Mouse (Mus musculus) right cerebral cortex, postnatal 10 days (tissue): Measurements from ENCODE around the gene Pigt.
A peak's percentile ranks its signal among the peaks of the same experiment; 100 is the strongest.

Source experiments
- DNase-seq, 2 experiments: peaks; one replicate each; pipeline ENCODE4 v3.0.0; 2021; ENCODE audit warnings: low spot score in 2 of 2

Gene Pigt

DNA sequence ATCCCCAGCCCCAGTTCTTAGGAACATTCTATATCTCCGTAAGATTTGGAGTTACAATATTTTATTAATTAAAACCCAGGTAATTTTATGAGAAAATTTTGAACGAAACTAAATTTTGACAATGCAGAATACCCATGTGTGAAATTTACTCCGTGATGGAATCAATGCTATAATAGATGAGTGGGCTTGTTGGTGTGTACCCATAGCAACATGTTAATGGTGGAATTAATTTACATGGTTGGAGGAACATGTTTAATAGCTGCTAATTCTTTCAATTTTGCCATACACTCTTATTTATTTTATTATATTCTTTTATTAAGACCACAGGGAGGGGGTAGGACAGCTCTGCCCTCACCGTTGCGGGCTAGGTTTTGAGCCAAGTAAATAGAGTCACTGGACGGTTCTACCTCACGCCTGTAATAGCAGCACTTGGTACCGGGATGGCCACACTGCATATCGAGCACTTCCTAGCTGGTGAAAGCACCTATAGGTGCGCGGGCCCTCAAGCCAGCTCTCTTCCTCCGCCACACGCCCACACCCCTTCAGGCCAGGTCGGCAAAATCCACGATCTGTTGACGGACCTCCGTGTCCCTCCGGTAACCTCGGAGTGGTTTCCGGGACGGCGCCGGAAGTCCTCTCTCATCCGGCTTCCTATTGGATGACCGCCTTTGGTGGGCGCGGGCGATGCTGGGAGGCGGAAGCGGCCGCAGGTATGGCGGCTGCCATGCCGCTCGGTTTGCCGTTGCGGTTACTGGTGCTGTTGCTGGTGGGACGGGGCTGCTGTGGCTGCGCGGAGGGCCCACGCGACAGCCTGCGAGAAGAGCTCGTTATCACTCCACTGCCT is at the start of gene Pigt:
Gene Pigt (plus strand): TSS at position 674 of the 844 bp plus-strand sequence.
- peak; percentile 93 for DNase-seq

DNA sequence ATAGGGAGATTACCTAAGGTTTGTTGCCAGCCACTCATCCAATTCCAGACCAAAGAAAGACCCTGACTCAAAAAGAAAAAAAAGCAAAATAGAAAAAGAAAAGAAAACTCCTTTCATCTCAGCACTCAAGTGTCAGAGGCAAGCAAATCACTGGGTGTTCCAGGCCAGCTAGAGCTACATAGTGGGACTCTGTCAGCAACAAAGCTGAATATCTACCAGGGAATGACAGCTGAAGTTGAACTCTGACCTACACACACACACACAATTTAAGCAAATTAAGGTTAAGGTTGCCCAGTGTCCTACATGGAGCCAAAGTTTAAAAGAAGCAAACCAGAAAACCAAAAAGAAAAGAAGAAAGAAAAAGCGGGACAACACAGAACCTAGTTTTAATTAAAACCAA is 49.2 kb upstream of the Pigt start:
- DNase-seq, result no peak

DNA sequence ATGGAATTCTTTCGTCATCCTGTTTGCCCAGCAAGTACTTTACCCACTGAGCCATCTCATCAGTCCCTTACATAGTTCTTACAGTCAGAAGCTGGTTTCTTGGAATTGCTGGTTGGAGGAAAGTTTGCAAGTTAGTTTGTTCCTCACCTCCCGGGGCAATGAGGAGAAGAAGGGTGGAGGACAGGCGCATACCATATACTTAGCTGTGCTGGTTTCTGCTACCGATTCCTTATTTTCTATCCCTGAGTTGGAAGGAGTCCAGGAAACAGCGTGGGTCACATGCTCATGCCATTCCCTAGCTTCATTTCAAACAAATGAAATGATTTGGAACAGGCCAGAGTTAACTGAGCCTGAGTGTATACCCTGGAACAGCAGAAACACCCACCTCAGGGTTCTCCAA is 48.4 kb upstream of the Pigt start:
- no peak for DNase-seq

DNA sequence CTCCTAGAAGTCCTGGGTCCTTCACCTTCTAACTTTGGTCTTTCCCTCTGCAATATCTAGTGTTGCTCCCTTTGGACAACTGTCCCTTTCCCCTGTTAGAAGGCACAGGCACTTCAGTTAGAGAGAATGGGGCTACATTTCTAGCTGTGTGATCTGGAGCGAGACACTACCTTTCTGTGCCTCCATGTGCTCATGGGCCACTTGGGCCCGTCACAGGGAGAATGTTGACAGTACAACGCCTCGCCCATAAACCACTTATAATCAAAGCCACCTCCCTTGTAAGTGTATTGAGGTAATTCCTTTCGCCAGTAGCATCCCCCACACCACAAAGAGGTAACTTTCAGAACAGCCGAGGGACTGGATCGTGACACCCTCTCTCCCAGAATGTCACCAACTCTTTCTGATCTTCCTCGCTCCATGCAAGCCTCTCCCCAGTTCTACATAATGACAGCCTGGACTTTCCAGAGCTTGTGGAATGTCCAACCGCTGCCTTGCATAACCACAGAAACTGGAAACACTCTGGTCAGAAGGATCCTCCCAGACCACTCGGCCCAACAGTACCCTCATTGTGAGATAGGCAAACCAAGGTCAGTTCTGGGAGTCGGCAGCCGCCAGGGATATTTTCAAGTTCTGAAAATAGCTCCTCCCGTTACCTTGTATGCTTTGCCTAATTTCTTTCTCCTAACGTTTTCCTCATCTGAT is 47.8 kb upstream of the Pigt start:
- no peak for DNase-seq

DNA sequence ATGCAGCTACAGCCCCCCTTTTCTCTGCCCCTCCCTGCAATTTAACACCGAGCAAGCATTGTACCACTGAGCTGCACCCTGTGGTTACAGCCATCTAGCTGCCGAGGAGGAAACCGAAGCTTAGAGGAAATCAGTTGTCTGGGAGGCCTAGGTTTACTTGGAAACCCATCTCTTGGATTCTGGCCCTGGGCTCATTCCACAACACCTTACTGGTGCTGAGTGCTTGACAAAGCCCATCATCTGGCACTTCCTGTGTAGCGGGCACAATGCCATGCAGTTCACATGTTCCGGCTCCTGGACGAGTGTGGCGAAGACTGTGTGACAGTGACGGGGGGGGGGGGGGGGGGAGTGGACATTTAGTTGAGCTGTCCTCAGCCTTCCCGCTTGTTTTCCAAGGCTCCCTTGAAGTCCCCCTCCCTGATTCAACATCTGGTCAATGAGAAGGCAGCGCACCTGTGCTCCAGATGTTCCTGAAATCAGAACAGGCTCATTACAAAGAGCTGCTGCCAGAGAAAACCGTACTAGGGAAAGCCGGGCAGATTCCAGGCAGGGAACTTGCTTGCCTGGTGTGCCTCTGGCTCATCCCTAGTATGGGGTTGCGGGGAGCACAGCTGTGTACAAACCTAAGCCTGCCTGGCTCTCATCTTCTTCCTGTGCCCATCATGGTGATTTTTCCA is 45.2 kb upstream of the Pigt start:
- DNase-seq, result no peak

DNA sequence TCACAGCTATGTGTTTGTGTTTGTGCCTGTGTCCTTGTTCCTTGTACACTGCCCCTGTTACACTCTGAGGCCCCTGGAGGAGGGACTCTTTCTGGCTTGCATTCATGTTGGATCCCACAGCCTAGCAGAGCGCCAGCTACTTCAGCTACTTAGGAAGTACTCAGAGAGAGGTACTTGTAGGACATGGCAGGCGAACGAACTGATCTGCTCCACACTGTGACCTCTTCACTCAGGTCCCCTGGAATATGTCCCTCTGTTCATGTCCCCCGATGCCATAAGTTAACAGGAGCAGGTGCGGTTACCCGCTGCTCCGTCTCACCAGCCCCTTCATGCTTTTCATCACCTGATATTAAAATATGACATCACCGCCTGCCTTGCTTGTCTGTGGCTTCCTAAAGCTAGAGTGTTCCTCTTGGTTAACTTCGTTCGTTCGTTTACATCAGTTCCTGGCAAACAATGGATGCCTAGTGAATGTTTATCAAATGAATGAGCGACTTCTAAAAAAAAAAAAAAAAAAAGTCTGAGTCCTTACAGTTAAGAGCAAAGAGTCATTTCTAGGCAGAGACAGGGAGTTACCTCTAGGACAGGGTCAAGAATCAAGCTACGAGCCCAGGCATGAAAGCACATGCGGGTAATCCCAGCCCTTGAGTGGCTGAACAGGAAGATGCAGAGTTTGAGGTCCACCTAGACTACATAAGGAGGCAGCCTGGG is 44.1 kb upstream of the Pigt start:
- DNase-seq, result no peak

DNA sequence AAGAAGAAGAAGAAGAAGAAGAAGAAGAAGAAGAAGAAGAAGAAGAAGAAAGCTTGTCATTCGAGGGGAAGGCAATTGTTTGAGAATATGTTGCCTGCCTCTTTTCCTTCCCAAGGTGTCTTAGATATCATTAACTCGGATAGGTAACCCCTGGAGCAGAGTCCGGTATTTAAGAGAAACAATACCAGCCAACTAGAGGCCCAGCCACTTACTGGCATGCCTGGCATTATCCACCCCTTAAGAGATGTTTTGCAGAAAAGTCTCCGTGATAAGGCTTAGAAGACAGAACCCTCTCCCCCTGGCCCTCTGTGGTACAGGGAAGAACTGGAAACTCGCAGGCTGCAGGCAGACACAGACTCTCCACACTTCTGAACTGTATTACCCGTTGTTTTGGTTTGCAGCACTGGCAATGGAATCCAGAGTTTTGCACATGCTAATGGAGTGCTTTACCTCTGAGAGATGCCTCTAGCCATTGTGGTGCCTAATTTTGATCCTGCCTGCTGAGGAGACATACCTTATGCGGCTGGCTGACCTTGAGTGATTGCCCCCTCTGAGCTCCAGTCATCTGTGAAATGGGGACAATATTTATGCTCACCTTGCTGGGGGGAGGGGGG is 43.3 kb upstream of the Pigt start:
- DNase-seq, result no peak

DNA sequence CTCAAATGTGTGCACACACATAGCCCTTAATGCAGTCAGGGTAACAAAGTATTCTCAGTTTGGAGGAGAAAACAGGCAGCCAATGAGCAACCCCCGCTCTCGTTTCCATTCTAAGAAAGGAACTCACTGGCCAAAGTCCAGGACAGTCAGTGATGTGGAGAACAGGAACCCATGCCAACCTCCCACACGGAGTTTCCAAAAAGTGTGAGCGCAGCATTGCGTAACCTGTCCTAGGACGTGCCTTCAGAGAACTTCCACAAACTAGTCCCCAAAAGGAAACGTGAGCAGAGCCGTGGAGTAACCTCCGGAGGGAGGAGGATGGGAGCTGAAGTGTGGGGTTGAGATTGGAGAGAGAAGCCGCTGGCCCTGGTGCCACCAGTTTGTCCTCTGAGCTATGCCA is 42.5 kb upstream of the Pigt start:
- DNase-seq, result peak; percentile 83 to 85

DNA sequence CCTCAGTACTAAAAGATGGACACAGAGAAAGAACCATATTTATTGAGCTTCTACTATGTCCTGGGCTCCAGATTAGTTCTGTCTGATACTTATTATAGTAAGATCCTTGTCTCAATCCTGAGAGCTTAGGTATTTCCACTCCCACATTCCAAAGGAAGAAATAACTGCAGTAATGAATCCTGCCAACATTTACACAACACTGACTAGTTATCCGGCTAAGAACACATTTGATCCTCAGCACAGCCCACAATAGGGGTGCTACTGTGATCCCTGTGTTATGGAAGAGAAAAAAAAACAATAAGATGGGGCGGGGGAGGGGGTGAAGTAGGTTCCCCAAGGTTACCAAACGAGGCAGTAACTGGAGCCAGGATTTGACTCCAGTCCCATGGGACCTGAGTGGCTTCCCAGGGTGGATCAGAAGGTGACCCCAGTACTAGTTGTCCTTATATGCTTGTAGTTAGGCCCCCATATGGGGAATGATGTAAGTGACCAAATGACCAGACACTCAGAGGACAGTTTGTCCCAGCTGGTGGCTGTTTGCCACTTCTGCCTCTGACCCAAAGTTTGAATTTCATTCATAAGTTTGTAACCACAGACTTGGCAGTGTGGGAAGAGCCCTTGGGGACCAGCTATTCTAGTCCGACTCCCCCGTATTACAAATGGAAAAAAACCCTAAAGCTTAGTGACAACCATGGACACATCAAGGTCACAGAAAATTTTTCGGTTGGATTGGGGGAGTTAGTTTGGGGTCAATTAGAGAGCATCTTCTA is 41.7 kb upstream of the Pigt start:
- no peak for DNase-seq

DNA sequence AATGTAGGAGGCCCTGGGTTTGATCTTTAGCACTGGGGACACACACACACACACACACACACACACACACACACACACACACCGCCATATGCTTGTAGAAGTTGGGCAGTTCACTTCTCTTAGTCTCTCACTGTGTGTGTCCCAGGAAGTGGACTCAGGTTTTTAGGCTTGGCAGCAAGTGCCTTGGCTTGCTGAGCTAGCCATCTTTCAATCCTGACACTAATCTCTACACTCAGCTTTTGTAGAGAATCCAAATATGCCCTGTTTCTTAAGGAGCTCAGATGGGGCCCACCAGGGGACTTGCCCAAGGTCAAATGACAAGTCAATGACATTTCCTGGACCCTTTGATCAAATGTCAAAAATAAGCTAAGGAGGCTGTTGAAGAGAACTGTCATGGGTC is 40.9 kb upstream of the Pigt start:
- DNase-seq, result no peak

DNA sequence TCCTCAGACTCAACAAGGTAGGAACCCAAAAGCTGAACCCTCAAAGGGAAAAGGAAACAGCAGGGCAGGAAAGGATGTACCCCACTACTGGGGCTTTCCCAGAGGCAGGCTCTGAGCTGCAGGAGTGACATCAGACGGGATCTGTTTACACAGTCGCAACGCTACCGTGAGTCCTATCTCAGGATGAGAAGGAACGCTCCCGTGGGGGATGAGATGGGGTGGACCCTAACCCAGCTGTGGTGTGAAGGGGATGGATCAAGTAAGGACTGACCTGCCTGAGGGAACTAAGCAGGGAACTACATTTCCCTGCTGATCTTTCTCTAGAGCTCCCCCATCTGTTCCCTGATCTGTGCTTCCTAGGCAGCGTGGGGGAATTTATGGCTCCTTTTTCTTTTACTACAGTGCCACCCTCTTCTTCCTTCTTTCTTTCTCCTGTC is 40.4 kb upstream of the Pigt start, which contains the start of gene Sys1:
Gene Sys1 (plus strand): TSS at position 101 of the 437 bp plus-strand sequence.
- DNase-seq, result peak; percentile 45 to 47

DNA sequence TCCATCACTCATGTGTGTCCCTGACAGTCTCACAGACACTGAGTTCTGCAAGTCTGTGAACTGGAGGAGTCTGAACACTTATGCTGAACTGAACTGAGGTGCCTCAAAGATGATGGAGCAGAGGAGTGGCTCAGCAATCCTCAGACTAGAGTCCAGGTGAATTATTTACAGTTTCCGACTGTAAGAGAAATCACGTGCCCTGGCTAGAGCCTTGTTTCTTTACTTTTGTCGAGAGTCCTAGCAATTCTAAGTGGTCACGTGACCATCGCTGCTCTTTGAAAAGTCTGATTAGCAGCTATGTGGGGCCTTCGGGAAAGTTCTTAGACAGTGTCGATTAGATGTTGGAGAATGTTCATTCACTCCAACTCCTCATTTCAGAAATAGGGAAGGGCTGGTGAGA is 39.4 kb upstream of the Pigt start:
- no peak for DNase-seq

DNA sequence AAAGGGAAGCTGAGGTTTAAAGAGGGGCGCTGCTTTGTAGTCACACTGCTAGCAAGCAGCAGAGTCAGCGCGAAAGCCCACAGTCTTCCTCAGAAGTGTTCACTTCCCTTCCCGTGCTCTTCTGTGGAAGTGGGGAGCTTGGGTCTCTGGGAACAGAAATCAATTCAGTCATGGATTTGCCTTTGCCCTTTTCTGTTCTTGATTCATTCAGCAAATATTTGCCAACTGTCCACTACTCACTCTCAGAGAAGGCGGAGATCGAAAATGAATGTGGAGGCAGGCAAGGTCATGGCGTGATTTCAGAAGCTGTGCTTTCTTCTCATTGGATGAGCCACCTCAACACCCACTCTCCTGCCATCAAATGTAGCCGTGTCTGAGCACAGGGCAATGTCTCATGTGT is 38.8 kb upstream of the Pigt start:
- DNase-seq, result no peak

DNA sequence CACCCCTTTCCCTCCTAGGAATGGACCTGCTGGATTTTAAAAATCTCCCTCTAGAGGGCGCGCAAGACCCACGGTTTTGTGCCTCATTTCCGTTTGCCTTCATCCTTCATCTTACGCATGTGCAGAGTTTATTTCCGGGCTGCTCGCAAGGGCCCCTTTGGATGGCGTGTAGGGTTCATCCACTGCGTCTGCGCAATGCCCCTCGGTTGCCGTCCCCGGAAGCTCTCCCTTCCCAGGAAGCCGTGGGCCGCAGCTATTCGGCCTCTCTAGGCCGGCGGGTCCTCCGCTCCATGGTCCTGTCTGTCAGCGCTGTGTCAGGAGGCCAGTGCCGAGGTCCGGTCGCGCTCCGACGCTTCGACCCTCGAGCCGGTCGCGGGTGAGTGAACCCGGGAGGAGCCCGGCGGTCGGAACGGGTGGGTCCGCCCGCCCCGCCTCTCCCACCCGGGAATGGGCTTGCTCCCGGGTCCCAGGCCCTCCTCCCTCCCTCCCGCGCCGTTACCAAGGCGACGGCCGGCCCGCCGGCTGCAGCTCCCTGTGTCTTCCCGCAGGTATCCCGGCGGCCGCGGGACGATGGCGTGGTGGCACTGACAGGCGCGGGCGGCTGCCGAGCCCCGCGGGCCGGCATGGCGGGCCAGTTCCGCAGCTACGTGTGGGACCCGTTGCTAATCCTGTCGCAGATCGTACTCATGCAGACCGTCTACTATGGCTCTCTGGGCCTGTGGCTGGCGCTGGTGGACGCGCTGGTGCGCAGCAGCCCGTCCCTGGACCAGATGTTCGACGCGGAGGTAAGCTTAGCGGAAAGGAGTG is 36.4 kb upstream of the Pigt start, which contains the start of gene Gm20458:
Gene Gm20458 (plus strand): TSS at position 223 of the 807 bp plus-strand sequence.
- peak; percentile 98 for DNase-seq

DNA sequence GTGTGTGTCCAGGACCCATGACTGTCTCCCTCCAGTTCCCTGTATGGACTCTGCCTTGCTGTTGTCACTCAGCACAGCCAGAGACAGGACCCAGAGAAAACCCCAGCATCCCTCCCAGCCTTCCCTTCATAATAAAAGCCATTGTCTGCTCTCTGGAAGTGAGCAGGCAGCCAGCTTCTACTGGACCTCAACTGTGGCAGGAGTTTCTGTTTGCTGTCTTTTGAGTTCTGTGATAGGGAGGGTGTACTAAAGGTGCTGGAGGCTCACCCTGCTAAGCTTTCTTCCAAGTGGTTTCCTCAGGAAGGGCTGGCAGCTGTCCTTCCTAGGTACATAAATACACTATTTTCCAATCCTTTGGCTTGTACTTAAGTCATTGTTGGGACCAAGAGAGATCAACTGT is 32.2 kb upstream of the Pigt start:
- no peak for DNase-seq

DNA sequence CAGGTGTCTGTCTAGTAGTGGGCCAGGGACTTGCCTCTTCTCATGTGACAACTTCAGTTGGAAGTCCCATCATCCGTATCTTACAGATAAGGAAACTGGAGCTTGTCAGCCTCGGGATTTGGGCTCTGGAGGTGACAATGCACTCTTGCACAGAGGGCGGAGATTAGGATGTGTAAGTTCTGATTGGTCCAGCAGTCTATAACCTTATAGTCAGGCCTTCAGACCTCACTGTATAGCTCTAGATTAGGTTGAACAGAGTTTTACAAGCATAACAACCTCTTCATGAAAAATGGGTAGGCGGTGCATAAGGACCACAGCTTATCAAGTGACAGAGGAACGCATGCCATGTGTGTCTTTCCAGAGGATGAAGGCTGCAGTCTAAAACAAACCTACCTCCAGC is 30.5 kb upstream of the Pigt start:
- no peak for DNase-seq

DNA sequence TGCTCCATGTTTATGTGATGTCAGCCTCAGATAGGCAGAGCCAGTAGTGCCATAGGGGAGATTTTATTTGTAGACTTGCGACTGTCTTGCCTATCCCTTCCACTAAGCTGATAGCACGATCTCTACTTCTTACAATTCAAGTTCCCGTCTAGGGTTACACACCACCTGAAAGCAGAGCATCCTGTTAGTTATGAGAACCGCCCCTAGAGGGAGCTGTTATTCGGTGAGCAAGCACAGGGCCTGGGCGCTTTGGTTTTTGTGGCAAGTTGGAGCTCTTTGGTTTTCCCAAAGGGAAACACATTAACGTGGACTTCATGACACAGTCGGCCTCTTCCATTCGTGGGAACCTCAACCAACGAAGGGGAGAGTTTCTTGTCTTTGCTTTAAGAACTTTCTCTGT is 27.1 kb upstream of the Pigt start:
- DNase-seq, result peak in 1 of 2 experiments; percentile 67

DNA sequence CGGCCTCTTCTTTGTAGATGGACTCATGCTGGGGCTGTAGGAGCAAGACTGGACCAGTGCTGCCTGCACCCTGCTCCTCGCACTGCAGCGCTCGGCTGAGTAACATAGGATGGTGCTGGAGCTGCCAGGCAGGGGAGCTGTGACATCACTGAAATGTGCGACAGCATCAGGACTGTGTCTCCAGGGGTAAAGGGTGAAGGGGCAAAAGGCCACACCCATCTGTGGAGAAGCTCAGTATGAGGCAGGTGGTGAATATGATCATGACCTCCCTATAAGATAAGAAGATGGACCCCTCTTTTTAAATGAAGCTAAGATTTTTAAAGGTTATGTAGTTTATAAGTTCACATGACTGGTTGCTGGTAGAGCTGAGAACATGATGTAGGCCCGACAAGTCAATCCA is 23.7 kb upstream of the Pigt start, which contains the start of gene Trp53tg5:
Gene Trp53tg5 (minus strand): TSS at position 101 of the 400 bp plus-strand sequence.
- DNase-seq, result no peak

DNA sequence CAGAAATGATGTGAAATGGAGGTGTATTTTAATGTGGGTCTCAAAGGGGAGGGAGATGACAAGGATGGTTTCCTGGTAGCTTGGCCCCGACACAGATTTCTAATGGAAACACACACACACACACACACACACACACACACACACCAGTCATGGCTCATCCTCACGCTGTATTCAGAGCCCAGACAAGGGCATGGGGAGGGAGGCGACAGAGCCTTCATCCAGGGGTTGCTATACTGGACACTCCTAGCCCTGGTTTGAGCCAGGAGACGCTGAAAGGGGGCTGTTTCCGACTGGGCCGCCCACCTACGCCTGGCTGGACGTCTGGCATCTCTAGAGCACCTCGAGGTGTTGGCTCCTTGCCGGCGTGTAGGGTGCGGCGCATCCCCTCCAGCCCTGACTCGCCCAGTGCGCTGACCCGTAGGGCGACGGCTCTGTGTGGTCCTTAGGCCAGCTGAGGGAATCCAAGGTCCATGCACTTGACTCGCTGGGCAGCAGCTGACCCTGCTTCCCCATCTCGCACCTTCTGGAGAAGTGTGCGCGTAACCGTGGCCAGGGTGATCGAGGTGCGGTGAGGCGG is 11.6 kb upstream of the Pigt start, which contains the start of gene Dbndd2:
Gene Dbndd2 (plus strand): TSS at position 426 of the 577 bp plus-strand sequence.
- DNase-seq, result no peak
